Mouse (Mus musculus) kidney, embryonic 16.5 days (tissue): ENCODE results near the gene Slc30a1. TPM values are rescaled to one million over a fixed set of nuclear protein-coding genes. Genes with fewer than 3 reads are reported as not detected.

ENCODE experiments used
- ATAC-seq: fragments of 200-750 bp; cut with Nextera tagmentation; 2 replicates; pipeline ENCODE4 v1.8.0; 2017; ENCODE audit warnings: moderate TSS enrichment; ENCODE audit not compliant: low FRiP score, low TSS enrichment
- H3K27ac ChIP-seq: fragments of 300-500 bp; sonication (generic); 2 replicates; pipeline ENCODE4 v1.5.1; 2014; ENCODE audit warnings: low read length
- H3K27me3 ChIP-seq: fragments of 300-500 bp; sonication (generic); 2 replicates; pipeline ENCODE4 v1.6.1; 2014; ENCODE audit warnings: low read length, control low read depth, mixed read lengths; ENCODE audit not compliant: insufficient read depth
- H3K36me3 ChIP-seq: fragments of 300-500 bp; sonication (generic); 2 replicates; pipeline ENCODE4 v1.6.1; 2014; ENCODE audit warnings: low read length, control low read depth, mixed read lengths; ENCODE audit not compliant: insufficient read depth
- H3K4me1 ChIP-seq: fragments of 300-500 bp; sonication (generic); 2 replicates; pipeline ENCODE4 v1.6.1; 2014; ENCODE audit warnings: low read length, control low read depth, mixed read lengths; ENCODE audit not compliant: insufficient read depth
- H3K4me2 ChIP-seq: fragments of 300-500 bp; sonication (generic); replicated peaks from 2 replicates; pipeline ENCODE4 v1.6.1; 2014; ENCODE audit warnings: low read depth, low read length
- H3K4me3 ChIP-seq: fragments of 300-500 bp; sonication (generic); 2 replicates; pipeline ENCODE4 v1.5.1; 2014; ENCODE audit warnings: mild to moderate bottlenecking, low read length
- H3K9ac ChIP-seq: fragments of 300-500 bp; sonication (generic); replicated peaks from 2 replicates; pipeline ENCODE4 v1.6.1; 2014; ENCODE audit warnings: low read length
- H3K9me3 ChIP-seq: fragments of 300-500 bp; sonication (generic); 2 replicates; pipeline ENCODE4 v1.6.1; 2016; ENCODE audit warnings: low read length, control low read depth
- WGBS: fragments of 180-500 bp; shearing (Covaris S2); extraction: QIAGEN DNeasy Blood & Tissue Kit; methylation state at CpG from one replicate; pipeline ENCODE4 v1.1.7; 2014; 5-methylcytosine and 5-hydroxymethylcytosine counted together
- polyA plus RNA-seq: library from polyadenylated mRNA; unstranded; fragments of >200 nt; fragmentation: Nextera tagmentation; extraction: Ambion mirVana; gene quantifications from 2 replicates; pipeline ENCODE4 v1.2.1, GENCODE M21; 2015

The Slc30a1 gene
- polyA plus RNA-seq, 1 experiment from 2014 or later = 1.6 TPM

DNA sequence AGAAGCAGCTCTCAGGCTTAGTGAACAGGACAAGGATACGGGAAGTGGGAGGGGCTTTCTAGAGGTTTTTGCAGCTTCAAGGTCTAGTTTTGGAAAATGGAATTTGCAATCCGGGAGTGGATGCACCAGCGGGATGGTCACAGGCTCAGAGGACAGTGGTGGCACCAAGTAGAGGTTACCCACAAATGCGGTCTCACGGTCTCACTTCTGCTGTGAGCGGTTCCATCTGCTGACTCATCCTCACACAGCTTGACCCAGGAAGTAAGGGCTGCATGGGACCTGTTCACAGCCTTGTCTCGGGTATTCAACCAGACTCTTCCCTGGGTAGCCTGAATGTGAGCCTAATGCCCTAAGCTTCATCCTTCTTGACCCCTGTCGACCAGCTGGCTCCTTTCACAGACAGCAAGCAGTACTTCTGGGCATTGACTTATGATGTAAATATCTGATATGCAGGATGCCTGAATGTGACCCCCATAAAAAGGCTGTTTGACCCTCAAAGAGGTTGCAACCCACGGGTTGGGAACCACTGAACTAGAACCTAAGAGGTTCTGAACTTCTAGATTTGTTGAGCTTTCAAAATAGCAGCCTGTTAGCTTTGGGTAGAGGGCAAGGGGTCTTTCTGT, 30.8 kb upstream of the Slc30a1 start:
- no peaks in the 10 kb centered on the region for H3K27me3 ChIP-seq
- peaks cover 6% of the 10 kb centered on the region; the same call in 1 of the 2 replicates for H3K4me1 ChIP-seq
- no peak overlapping the region for H3K4me2 ChIP-seq
- no peak overlapping the region for H3K4me3 ChIP-seq
- no peaks in the 10 kb centered on the region for H3K9me3 ChIP-seq
- no peak overlapping the region for H3K9ac ChIP-seq
- H3K27ac ChIP-seq = no peak overlapping the region
- 40% methylated on average over 9 of the region's 9 CpGs for WGBS
- H3K36me3 ChIP-seq = no peaks in the 10 kb centered on the region
- peak; percentile 50; the same call in 1 of the 2 replicates for ATAC-seq

DNA sequence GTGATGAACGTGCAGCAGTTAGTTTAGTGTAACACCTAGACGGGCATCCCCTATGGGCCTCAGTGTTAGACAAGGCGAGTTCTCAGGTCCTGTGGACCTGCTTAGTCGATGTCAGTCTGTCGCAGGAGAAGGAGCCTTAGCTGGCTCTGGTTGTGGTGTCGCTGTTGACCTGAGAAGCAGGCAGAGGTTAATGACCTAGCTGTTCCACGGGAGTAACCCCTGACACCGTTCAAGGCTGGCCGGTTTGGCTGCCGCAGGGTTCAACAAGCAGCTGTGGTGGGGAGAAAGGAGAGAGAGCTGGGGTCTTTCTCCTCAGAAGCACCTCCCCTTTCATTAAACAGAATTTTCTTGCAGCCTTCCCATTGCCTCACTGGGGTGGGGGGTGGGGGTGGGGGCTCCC, 28.9 kb upstream of the Slc30a1 start:
- no peak overlapping the region for H3K4me3 ChIP-seq
- ATAC-seq = no peak
- 35% methylated on average over 10 of the region's 10 CpGs for whole genome bisulfite sequencing

DNA sequence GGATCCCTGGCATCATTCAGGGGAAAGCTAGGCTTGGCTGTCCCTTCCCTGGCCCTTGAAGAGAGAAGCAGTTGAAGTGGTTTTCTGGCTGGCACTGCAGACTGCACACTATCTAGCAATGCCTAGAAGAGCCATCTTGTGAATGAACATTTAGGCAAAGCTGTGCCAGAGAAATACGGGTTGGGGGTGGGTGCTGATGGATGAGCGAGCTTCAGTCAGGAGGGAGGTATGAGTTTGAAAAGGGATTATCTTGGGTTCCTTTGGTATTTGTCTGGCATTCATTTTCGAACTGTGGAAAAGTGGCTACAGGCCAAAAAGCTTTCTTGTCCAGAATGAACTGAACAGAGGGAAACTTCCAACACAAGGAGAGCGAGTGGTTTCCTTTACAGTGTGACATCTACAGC, 28.0 kb upstream of the Slc30a1 start:
- no peaks in the 10 kb centered on the region for H3K36me3 ChIP-seq
- no peak overlapping the region for H3K9ac ChIP-seq
- peaks cover 6% of the 10 kb centered on the region; the same call in 1 of the 2 replicates for H3K4me1 ChIP-seq
- no peaks in the 10 kb centered on the region for H3K27me3 ChIP-seq
- ATAC-seq = no peak
- 84% methylated on average over 4 of the region's 4 CpGs for WGBS
- no peaks in the 10 kb centered on the region for H3K9me3 ChIP-seq
- H3K4me3 ChIP-seq = no peak overlapping the region
- no peak overlapping the region for H3K4me2 ChIP-seq
- H3K27ac ChIP-seq = no peak overlapping the region

More for the DNA sequence above, 28.9 kb upstream of the Slc30a1 start:
- Histone ChIP-seq H3K36me3 (no peaks in the 10 kb centered on the region), H3K27ac (no peak overlapping the region), H3K4me2 (no peak overlapping the region), H3K9me3 (no peaks in the 10 kb centered on the region), H3K9ac (no peak overlapping the region), H3K27me3 (no peaks in the 10 kb centered on the region), H3K4me1 (peaks cover 6% of the 10 kb centered on the region; the same call in 1 of the 2 replicates)

- Histone ChIP-seq H3K36me3 (no peaks in the 10 kb centered on the region), H3K27me3 (no peaks in the 10 kb centered on the region), H3K4me2 (no peak overlapping the region), H3K4me1 (peaks cover 6% of the 10 kb centered on the region; the same call in 1 of the 2 replicates), H3K9ac (no peak overlapping the region), H3K4me3 (no peak overlapping the region), H3K9me3 (no peaks in the 10 kb centered on the region), H3K27ac (no peak overlapping the region)
- ATAC-seq = no peak
- 76% methylated on average over 3 of the region's 3 CpGs for WGBS
These were observed 26.3 kb upstream of the Slc30a1 start for GRCm38 (mm10) chr1:191880247-191880646.

DNA sequence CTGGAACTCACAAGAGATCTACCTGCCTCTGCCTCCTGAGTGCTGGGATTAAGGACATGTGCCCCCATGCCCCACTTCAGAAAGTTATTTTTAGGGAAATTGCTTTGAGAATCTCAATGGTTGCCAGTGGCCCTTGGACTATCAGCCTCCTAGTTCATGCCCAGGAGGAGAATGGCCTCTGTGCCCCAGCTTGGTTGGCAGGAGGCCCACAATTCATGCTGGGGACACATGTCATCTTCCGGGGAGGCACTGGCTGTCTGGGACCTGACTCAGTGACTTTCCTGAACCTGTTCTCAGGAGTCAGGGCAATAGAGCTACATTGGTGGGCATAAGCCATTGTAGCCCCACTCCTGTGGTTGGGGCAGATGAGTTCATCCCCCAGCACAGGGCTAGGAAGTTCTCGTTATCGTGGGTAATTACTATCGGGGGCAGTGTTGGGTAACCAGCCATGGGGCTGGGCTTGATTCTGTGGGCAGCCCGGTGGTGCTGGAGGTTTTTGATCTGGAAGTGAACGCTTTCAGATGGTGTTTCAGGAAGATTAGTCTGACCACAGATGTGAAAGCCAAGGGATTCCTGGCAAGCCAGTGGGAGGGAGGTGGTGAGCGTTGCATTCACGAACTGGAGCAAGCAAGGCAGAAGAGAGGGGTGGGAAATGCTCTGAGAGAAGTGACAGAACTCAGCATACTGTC, 25.5 kb upstream of the Slc30a1 start:
- no peak for ATAC-seq
- H3K4me1 ChIP-seq = peaks cover under 1% of the 10 kb centered on the region; the same call in 1 of the 2 replicates
- no peaks in the 10 kb centered on the region for H3K36me3 ChIP-seq
- H3K4me3 ChIP-seq = no peak overlapping the region
- H3K27ac ChIP-seq = no peak overlapping the region
- H3K4me2 ChIP-seq = no peak overlapping the region
- H3K9ac ChIP-seq = no peak overlapping the region
- H3K27me3 ChIP-seq = no peaks in the 10 kb centered on the region
- 56% methylated on average over 8 of the region's 8 CpGs for WGBS
- no peaks in the 10 kb centered on the region for H3K9me3 ChIP-seq

DNA sequence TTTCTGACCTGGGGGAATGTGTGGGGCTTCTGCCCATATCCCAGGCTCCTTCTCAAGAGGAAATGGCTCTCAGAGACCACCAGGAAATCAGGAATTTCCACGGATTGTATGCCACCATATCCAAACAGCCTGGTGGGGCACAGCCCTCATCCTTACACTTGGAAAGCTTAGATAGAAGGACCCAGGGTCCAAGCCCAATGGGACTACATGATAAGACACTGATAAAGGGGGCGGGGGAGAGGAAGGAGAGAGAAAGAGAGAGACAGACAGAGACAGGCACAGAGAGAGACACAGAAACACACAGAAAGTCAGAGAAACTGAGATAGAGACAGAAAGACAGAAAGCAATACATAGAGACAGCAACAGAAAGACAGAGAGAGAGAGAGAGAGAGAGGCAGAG, 24.9 kb upstream of the Slc30a1 start:
- Histone ChIP-seq H3K4me2 (no peak overlapping the region), H3K9ac (no peak overlapping the region), H3K27me3 (no peaks in the 10 kb centered on the region), H3K9me3 (no peaks in the 10 kb centered on the region), H3K27ac (no peak overlapping the region), H3K4me3 (no peak overlapping the region), H3K4me1 (no peaks in the 10 kb centered on the region), H3K36me3 (no peaks in the 10 kb centered on the region)
- WGBS = 63% methylated on average over 2 of the region's 2 CpGs
- no peak for ATAC-seq

GRCm38 (mm10) chr1:191882474-191883206, 23.9 kb upstream of the Slc30a1 start:
- H3K9me3 ChIP-seq = no peaks in the 10 kb centered on the region

DNA sequence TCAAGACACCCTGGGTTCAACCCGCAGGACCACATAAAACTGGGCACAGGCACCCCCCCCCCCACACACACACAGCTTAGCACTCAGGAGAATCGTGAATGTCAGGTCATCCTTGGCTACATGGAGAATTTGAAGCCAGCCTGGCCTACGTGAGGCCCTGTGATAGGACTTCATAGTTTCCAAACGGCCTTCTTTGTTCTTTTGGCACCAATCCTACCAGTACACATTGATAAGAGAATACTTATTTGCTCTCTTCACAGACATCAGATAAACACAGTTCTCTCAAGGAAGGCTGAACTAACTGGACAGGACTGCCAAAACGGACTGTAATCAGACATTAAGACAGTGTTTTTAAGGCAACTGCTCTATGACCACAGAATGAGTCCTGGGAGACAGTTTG, 22.9 kb upstream of the Slc30a1 start:
- Histone ChIP-seq H3K36me3 (no peaks in the 10 kb centered on the region), H3K27ac (no peak overlapping the region), H3K4me3 (no peak overlapping the region), H3K9ac (no peak overlapping the region), H3K4me1 (no peaks in the 10 kb centered on the region), H3K4me2 (no peak overlapping the region), H3K9me3 (no peaks in the 10 kb centered on the region), H3K27me3 (no peaks in the 10 kb centered on the region)
- 63% methylated on average over 5 of the region's 5 CpGs for WGBS
- ATAC-seq = no peak

More at GRCm38 (mm10) chr1:191882474-191883206, 23.9 kb upstream of the Slc30a1 start:
- H3K27ac ChIP-seq = no peak overlapping the region
- WGBS = 93% methylated on average over 10 of the region's 10 CpGs
- no peaks in the 10 kb centered on the region for H3K27me3 ChIP-seq
- ATAC-seq = no peak
- no peak overlapping the region for H3K4me2 ChIP-seq
- no peaks in the 10 kb centered on the region for H3K36me3 ChIP-seq
- no peak overlapping the region for H3K9ac ChIP-seq
- H3K4me1 ChIP-seq = no peaks in the 10 kb centered on the region
- no peak overlapping the region for H3K4me3 ChIP-seq

DNA sequence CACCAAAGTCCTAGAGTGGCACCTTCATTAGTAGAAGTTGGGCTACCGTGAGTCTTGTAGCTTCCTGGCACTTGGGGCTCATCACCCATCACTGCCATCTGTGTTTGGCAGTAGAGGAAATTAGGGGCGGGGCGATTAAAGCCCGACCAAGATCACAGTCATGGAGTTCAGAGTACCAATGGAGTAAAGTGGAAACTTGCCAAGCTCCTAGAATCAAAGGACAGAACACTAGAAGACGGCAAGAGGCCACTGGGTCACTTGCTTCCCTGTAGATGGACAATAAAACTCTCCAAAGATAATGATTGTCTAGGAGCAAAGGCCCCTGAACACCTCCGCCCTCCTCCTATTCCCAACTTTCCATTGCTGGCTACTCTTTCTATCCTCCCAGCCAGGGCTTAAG, 14.7 kb upstream of the Slc30a1 start:
- whole genome bisulfite sequencing = 69% methylated on average over 6 of the region's 6 CpGs
- ATAC-seq = no peak
- Histone ChIP-seq H3K27ac (no peak overlapping the region), H3K27me3 (no peaks in the 10 kb centered on the region), H3K4me1 (0 out of 2 replicates have a peak, but pooled peaks cover 3% of the 10 kb centered on the region), H3K9me3 (no peaks in the 10 kb centered on the region), H3K36me3 (no peaks in the 10 kb centered on the region), H3K9ac (no peak overlapping the region), H3K4me3 (no peak overlapping the region), H3K4me2 (no peak overlapping the region)
